Mouse (Mus musculus): ENCODE data around the gene Fam83e.

Gene Fam83e

GRCm38 (mm10) chr7:45716952-45717917, 3.8 kb upstream of the Fam83e start:
- ChIA-PET POLR2A (interaction anchor here (0.5 to 18.3 kb wide), 195 partner anchors 10 to 1284 kb away, joined by 3 to 640 read pairs (median 5); partner anchors contain the start of genes Cyth2 (in 4 of the 4), Dbp (in 4 of the 4), Ccdc114 (in 3 of the 4) and Ftl1 (in 3 of the 4)), CTCF (interaction anchor here in 3 of 4 experiments (0.6 to 2.0 kb wide), 11 partner anchors 9 to 1203 kb away, joined by 3 to 10 read pairs (median 4); partner anchors contain the start of genes Lmtk3 (in 1 of the 3) and Ntn5 (in 1 of the 3))

GRCm38 (mm10) chr7:45717918-45718297, 3.1 kb upstream of the Fam83e start, which contains the start of gene Sphk2:
TSS of gene Sphk2 (minus strand) at chr7:45718002.
- CTCF ChIA-PET = interaction anchor here in 3 of 4 experiments (0.6 to 2.0 kb wide), 9 partner anchors 9 to 261 kb away, joined by 3 to 10 read pairs (median 4); partner anchors contain the start of gene Ntn5 (in 1 of the 3)
- POLR2A ChIA-PET = interaction anchor here (0.5 to 18.3 kb wide), 198 partner anchors 9 to 1284 kb away, joined by 3 to 640 read pairs (median 5); partner anchors contain the start of genes Cyth2 (in 4 of the 4), Dbp (in 4 of the 4), Ccdc114 (in 3 of the 4) and Ftl1 (in 3 of the 4)

DNA sequence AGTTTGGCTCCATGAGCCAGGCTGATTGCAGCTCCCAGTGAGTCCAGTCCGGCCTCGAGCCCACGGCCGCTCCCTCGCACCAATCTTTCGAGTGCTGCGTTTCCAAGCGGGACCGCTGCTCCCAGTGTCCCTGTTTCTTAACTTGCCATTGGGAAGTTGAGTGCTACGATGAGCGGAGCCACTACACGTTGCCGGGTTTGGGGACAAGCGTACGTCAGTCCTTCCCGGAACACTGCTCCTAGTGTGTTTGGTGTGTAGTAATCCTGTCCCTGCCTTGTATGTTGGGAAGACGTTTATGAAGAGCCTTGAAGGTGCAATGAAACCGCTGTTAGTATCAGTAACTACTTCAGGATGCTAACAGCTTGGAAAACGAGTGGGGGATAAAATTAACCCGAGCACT, 2.7 kb upstream of the Fam83e start:
- ChIA-PET CTCF (interaction anchor here in 3 of 4 experiments (0.6 to 3.4 kb wide), 9 partner anchors 9 to 262 kb away, joined by 3 to 19 read pairs (median 4); partner anchors contain the start of gene Ntn5 (in 1 of the 3)), POLR2A (interaction anchor here (0.6 to 18.3 kb wide), 165 partner anchors 9 to 1285 kb away, joined by 3 to 640 read pairs (median 6); partner anchors contain the start of genes Cyth2 (in 4 of the 4), Dbp (in 4 of the 4), Ccdc114 (in 3 of the 4) and Ftl1 (in 3 of the 4))

GRCm38 (mm10) chr7:45719180-45719579, 1.8 kb upstream of the Fam83e start:
- ChIA-PET POLR2A (interaction anchor here (0.7 to 18.3 kb wide), 91 partner anchors 9 to 323 kb away, joined by 3 to 640 read pairs (median 8); partner anchors contain the start of genes Dbp (in 4 of the 4), Cyth2 (in 3 of the 4), Ntn5 (in 3 of the 4) and Car11 (in 2 of the 4)), CTCF (interaction anchor here in 2 of 4 experiments (1.1 to 3.4 kb wide), 5 partner anchors 10 to 68 kb away, joined by 3 to 19 read pairs (median 6); no protein-coding TSS in a partner anchor)

GRCm38 (mm10) chr7:45719738-45720412, 1.1 kb upstream of the Fam83e start:
- ChIA-PET POLR2A (interaction anchor here (0.6 to 18.3 kb wide), 81 partner anchors 8 to 658 kb away, joined by 3 to 640 read pairs (median 5); partner anchors contain the start of genes Dbp (in 4 of the 4), Cyth2 (in 3 of the 4), Ftl1 (in 3 of the 4) and Kdelr1 (in 3 of the 4)), CTCF (interaction anchor here (0.6 to 3.4 kb wide), 25 partner anchors 9 to 203 kb away, joined by 3 to 19 read pairs (median 5); partner anchors contain the start of genes Cyth2 (in 1 of the 4), Kdelr1 (in 1 of the 4) and Ntn5 (in 1 of the 4))

GRCm38 (mm10) chr7:45721234-45721571, 191 bp downstream of the Fam83e start:
- POLR2A ChIA-PET = interaction anchor here (0.5 to 18.3 kb wide), 77 partner anchors 8 to 437 kb away, joined by 3 to 640 read pairs (median 4); partner anchors contain the start of genes Dbp (in 4 of the 4), Car11 (in 2 of the 4), Cyth2 (in 2 of the 4) and Ftl1 (in 2 of the 4)
- CTCF ChIA-PET = interaction anchor here (0.6 to 3.4 kb wide), 26 partner anchors 8 to 380 kb away, joined by 3 to 19 read pairs (median 4); partner anchors contain the start of genes Cyth2 (in 1 of the 4) and Ntn5 (in 1 of the 4)

DNA sequence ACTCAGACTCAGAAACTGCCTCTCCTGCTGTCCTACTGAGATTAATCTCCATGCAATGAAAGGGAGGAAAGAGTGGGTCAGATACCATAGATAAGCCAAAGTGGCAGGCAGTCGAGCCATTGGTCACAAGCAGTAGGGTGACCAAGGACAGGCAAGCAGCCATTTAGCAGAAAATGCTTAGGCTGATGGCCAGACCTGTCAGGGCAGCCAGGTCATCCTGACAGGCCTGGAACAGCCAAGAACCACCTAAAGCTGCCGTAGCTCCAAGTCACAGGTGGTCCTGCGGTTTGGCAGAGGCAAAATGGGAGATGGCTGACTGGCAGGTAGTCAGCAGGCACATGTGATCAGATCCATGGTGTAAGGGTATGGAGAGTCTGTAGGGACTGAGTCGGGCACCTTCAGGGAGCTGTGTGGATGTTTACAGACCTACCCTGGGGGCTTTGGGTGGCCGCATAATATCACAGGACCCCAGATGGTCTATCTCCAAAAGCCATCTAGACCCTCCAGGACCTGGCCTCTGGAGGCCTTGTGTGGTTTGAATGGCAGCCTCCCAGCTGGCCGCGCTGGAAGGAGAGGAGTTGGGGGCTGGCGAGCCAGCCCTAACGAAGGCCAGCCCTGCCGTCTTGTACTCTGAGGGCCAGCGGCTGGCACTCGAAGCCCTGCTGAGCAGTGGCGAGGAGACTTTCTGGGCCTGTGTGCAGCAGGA, 783 bp downstream of the Fam83e start:
- ChIA-PET CTCF (interaction anchor here (0.7 to 3.4 kb wide), 16 partner anchors 8 to 270 kb away, joined by 3 to 19 read pairs (median 5); partner anchors contain the start of genes Cyth2 (in 1 of the 4) and Ntn5 (in 1 of the 4)), POLR2A (interaction anchor here (0.5 to 18.3 kb wide), 64 partner anchors 7 to 379 kb away, joined by 3 to 640 read pairs (median 4); partner anchors contain the start of genes Dbp (in 4 of the 4), Car11 (in 2 of the 4), Cyth2 (in 2 of the 4) and Kdelr1 (in 2 of the 4))

- ChIA-PET CTCF (interaction anchor here in 1 of 4 experiments (1.5 to 2.5 kb wide), 2 partner anchors 8 to 17 kb away, joined by 5 to 14 read pairs; no protein-coding TSS in a partner anchor), POLR2A (interaction anchor here (0.6 to 18.3 kb wide), 18 partner anchors 7 to 295 kb away, joined by 3 to 640 read pairs (median 20); partner anchors contain the start of genes Cyth2 (in 3 of the 4), Dbp (in 3 of the 4), Car11 (in 2 of the 4) and Ccdc114 (in 1 of the 4))
Observed at GRCm38 (mm10) chr7:45722348-45722713, 1.3 kb downstream of the Fam83e start.

- POLR2A ChIA-PET = interaction anchor here in 3 of 4 experiments (1.0 to 18.3 kb wide), 13 partner anchors 6 to 91 kb away, joined by 3 to 640 read pairs (median 28); partner anchors contain the start of genes Car11 (in 2 of the 3), Cyth2 (in 2 of the 3), Dbp (in 2 of the 3) and Lmtk3 (in 1 of the 3)
Observed at GRCm38 (mm10) chr7:45723301-45723700, 2.3 kb downstream of the Fam83e start.

DNA sequence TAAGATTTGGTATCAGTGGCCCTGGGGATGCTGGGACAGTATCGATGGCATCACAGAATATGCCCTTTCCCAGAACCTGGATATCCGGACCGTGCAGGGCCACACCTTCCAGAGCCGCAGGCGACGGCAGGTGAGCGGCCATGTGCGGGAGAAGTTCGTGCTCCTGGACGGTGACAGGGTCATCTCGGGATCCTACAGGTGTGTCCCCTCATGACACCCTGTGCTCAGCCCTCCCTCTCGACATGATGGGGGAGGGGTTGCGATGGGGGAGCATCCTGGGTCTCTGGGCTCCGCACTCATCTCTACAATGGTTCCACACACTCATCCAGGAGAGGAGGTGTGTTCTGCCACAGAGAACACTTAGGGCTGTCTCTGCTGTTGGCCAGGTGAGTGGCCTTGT, 2.8 kb downstream of the Fam83e start:
- CTCF ChIA-PET = interaction anchor here in 3 of 4 experiments (0.6 to 1.5 kb wide), 3 partner anchors 16 to 331 kb away, joined by 3 to 5 read pairs (median 3); no protein-coding TSS in a partner anchor
- POLR2A ChIA-PET = interaction anchor here in 2 of 4 experiments (1.0 to 18.3 kb wide), 4 partner anchors 8 to 91 kb away, joined by 3 to 640 read pairs (median 53); partner anchors contain the start of genes Car11 (in 1 of the 2), Cyth2 (in 1 of the 2), Dbp (in 1 of the 2) and Rpl18 (in 1 of the 2)

More at GRCm38 (mm10) chr7:45723301-45723700, 2.3 kb downstream of the Fam83e start:
- CTCF ChIA-PET = interaction anchor here in 1 of 4 experiments (1.5 kb wide), 1 partner anchor 16 kb away, joined by 5 read pairs; no protein-coding TSS in a partner anchor

DNA sequence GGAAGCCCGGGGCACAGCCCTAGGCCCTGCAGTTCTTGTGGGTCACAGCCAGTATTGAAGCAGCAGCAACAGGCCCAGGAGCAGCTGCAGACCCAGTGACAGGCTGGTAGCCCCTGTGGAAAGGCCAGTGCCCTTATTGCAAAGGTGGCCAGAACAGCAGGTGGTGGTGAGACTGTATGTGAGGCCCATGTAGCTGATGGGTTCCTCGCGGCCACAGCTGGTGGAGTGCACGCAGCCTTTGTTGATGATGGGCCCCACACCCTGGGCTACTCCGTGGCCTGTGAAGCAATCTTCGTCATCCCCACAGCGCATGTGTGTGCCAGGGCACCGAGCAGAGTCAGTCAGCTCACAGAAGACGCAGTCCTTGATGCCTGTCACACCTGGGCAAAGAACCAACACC, 4.1 kb downstream of the Fam83e start:
- POLR2A ChIA-PET = interaction anchor here in 3 of 4 experiments (0.6 to 18.3 kb wide), 13 partner anchors 5 to 269 kb away, joined by 3 to 640 read pairs (median 4); partner anchors contain the start of genes Rpl18 (in 3 of the 3), Fam83e (in 2 of the 3), Sphk2 (in 2 of the 3) and Car11 (in 1 of the 3)
- CTCF ChIA-PET = interaction anchor here in 2 of 4 experiments (0.6 to 1.3 kb wide), 4 partner anchors 14 to 692 kb away, joined by 3 to 4 read pairs (median 4); no protein-coding TSS in a partner anchor

DNA sequence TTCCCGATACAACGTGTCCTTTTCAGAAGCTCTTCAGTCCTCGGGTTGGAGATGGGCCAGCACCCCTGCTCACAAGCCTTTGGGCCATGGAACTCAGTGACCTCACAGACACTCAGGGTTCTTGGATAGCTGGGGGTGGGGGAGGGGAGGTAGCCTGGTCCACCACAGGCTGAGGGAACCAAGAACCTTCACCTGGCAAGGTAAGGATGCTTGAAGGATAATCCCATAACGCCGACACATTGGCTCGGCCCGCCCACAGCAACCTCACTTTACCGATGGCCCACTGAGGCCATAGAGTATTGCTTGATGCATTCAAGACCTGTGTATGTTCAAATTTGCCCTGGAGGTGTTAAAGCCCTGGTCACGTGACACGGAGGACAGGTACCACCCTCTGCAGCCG, 4.7 kb downstream of the Fam83e start, which contains the start of gene Spaca4:
Gene Spaca4 (minus strand): TSS at position 101 of the 400 bp plus-strand sequence.
- ChIA-PET CTCF (interaction anchor here in 2 of 4 experiments (0.6 to 1.3 kb wide), 3 partner anchors 13 to 574 kb away, joined by 3 to 4 read pairs (median 4); no protein-coding TSS in a partner anchor), POLR2A (interaction anchor here in 3 of 4 experiments (0.8 to 18.3 kb wide), 15 partner anchors 6 to 204 kb away, joined by 3 to 640 read pairs (median 5); partner anchors contain the start of genes Rpl18 (in 3 of the 3), Sphk2 (in 3 of the 3), Fam83e (in 2 of the 3) and Car11 (in 1 of the 3))

DNA sequence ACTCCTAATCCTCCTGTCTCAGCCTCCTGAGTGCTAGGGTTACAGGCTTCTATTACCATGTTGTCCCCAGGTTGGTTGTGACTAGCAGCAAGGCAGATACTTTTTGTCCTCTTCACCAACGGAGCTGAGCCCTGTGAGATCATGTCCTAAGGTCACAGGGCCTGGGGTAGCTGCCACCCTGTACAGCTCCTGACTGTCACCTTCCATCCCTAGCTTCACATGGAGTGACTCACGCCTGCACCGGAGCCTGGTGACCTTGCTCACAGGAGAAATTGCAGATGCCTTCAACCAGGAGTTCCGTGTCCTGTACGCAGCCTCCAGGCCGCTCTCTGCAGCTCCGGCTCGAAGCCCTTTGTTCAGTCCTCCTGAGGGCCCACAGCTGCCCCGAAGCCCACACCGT, 5.4 kb downstream of the Fam83e start:
- POLR2A ChIA-PET = interaction anchor here (0.9 to 18.3 kb wide), 19 partner anchors 7 to 95 kb away, joined by 3 to 640 read pairs (median 4); partner anchors contain the start of genes Sphk2 (in 4 of the 4), Rpl18 (in 3 of the 4), Fam83e (in 2 of the 4) and Car11 (in 1 of the 4)
- CTCF ChIA-PET = interaction anchor here in 2 of 4 experiments (0.9 to 1.3 kb wide), 2 partner anchors 75 kb away, joined by 3 to 5 read pairs; no protein-coding TSS in a partner anchor

- POLR2A ChIA-PET = interaction anchor here (0.8 to 18.3 kb wide), 18 partner anchors 8 to 268 kb away, joined by 3 to 640 read pairs (median 4); partner anchors contain the start of genes Sphk2 (in 4 of the 4), Rpl18 (in 3 of the 4), Fam83e (in 2 of the 4) and Car11 (in 1 of the 4)
- CTCF ChIA-PET = interaction anchor here in 3 of 4 experiments (0.9 to 1.8 kb wide), 4 partner anchors 9 to 74 kb away, joined by 3 to 8 read pairs (median 4); no protein-coding TSS in a partner anchor
Observed at GRCm38 (mm10) chr7:45727625-45728024, 6.6 kb downstream of the Fam83e start.
